Mouse (Mus musculus): ENCODE measurements around the gene Gpr161. TPM values are rescaled to one million over a fixed set of nuclear protein-coding genes. Genes with fewer than 3 reads are reported as not detected.
"Not testable (repeated sequence)": the region's sequence is repeated elsewhere in the genome, so short reads cannot be mapped to it uniquely, and the experiment has no call there.

Gene Gpr161
- polyA plus RNA-seq, 1 experiment from 2014 or later, result 0.87 TPM

- TF ChIP-seq CTCF (IDR thresholded peaks at IDR 0.05; ENCODE audit: low read depth), result no peak
- H3K36me3 ChIP-seq (ENCODE audit: insufficient read depth, low read length), result 0 out of 2 replicates have a peak, but pooled peaks cover 3% of the 10 kb centered on the region
- H3K9ac ChIP-seq (ENCODE audit: low read depth, low read length), result no peak overlapping the region
- no peak overlapping the region for H3K4me2 ChIP-seq (ENCODE audit: low read length)
- H3K27ac ChIP-seq, result no peak overlapping the region
- ATAC-seq (replicated peaks; ENCODE audit: low FRiP score, low read depth), result no peak
- no peak for DNase-seq (ENCODE audit: low spot score)
- H3K4me3 ChIP-seq (replicated peaks; ENCODE audit: low read depth, low read length), result no peak overlapping the region
- no peaks in the 10 kb centered on the region for H3K4me1 ChIP-seq (replicated peaks; ENCODE audit: insufficient read depth, low read length)
- H3K27me3 ChIP-seq (ENCODE audit: insufficient read depth, low read length), result no peaks in the 10 kb centered on the region
- H3K9me3 ChIP-seq (replicated peaks; ENCODE audit: low read length), result no peaks in the 10 kb centered on the region
- 83% methylated on average over 7 of the region's 7 CpGs for WGBS
These were observed 26.3 kb downstream of the Gpr161 start for GRCm38 (mm10) chr1:165321891-165322290.

DNA sequence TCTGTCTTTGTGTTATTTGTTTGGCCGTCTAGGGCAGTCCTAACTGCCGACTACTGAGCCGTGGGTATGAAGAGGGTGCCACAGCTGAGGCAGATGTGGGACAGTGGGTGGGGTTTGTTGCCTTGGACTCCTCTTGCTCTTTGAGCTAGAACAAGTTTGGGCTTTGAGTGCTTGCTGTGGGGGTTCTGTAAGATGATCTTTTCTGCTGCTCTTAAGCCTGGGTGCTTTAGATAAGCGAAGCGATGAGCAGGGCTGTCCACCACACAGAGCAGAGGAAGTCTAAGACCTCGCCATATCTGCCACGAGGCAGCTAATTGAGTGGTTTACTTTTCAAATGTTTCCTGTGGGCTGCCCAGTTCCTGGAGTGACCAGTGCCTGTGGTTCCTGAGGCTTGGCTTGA, 27.3 kb downstream of the Gpr161 start:
- ATAC-seq (replicated peaks; ENCODE audit: low FRiP score, low read depth) (no peak), DNase-seq (ENCODE audit: low spot score) (no peak)
- no peak overlapping the region for H3K27ac ChIP-seq
- H3K4me1 ChIP-seq (replicated peaks; ENCODE audit: insufficient read depth, low read length), result no peaks in the 10 kb centered on the region
- no peak overlapping the region for H3K4me2 ChIP-seq (ENCODE audit: low read length)
- TF ChIP-seq CTCF (IDR thresholded peaks at IDR 0.05; ENCODE audit: low read depth), result no peak
- H3K9ac ChIP-seq (ENCODE audit: low read depth, low read length), result no peak overlapping the region
- no peak overlapping the region for H3K4me3 ChIP-seq (replicated peaks; ENCODE audit: low read depth, low read length)
- WGBS, result 68% methylated on average over 7 of the region's 7 CpGs
- H3K36me3 ChIP-seq (ENCODE audit: insufficient read depth, low read length), result 0 out of 2 replicates have a peak, but pooled peaks cover 3% of the 10 kb centered on the region
- no peaks in the 10 kb centered on the region for H3K9me3 ChIP-seq (replicated peaks; ENCODE audit: low read length)
- no peaks in the 10 kb centered on the region for H3K27me3 ChIP-seq (ENCODE audit: insufficient read depth, low read length)

GRCm38 (mm10) chr1:165327370-165327769, 31.8 kb downstream of the Gpr161 start:
- DNase-seq (ENCODE audit: low spot score) (no peak), ATAC-seq (replicated peaks; ENCODE audit: low FRiP score, low read depth) (no peak)
- no peak overlapping the region for H3K4me2 ChIP-seq (ENCODE audit: low read length)
- no peaks in the 10 kb centered on the region for H3K4me1 ChIP-seq (replicated peaks; ENCODE audit: insufficient read depth, low read length)
- no peak overlapping the region for H3K4me3 ChIP-seq (replicated peaks; ENCODE audit: low read depth, low read length)
- H3K36me3 ChIP-seq (ENCODE audit: insufficient read depth, low read length), result 0 out of 2 replicates have a peak, but pooled peaks cover 5% of the 10 kb centered on the region
- H3K27ac ChIP-seq, result no peak overlapping the region
- WGBS, result 91% methylated on average over 2 of the region's 2 CpGs
- no peak for TF ChIP-seq CTCF (IDR thresholded peaks at IDR 0.05; ENCODE audit: low read depth)
- H3K27me3 ChIP-seq (ENCODE audit: insufficient read depth, low read length), result no peaks in the 10 kb centered on the region
- H3K9ac ChIP-seq (ENCODE audit: low read depth, low read length), result no peak overlapping the region
- H3K9me3 ChIP-seq (replicated peaks; ENCODE audit: low read length), result no peaks in the 10 kb centered on the region

GRCm38 (mm10) chr1:165327831-165328230, 32.2 kb downstream of the Gpr161 start:
- Histone ChIP-seq H3K9me3 (replicated peaks; ENCODE audit: low read length) (no peaks in the 10 kb centered on the region), H3K4me3 (replicated peaks; ENCODE audit: low read depth, low read length) (no peak overlapping the region), H3K9ac (ENCODE audit: low read depth, low read length) (no peak overlapping the region), H3K27ac (no peak overlapping the region), H3K27me3 (ENCODE audit: insufficient read depth, low read length) (no peaks in the 10 kb centered on the region), H3K4me2 (ENCODE audit: low read length) (no peak overlapping the region), H3K36me3 (ENCODE audit: insufficient read depth, low read length) (0 out of 2 replicates have a peak, but pooled peaks cover 6% of the 10 kb centered on the region), H3K4me1 (replicated peaks; ENCODE audit: insufficient read depth, low read length) (no peaks in the 10 kb centered on the region)
- no peak for TF ChIP-seq CTCF (IDR thresholded peaks at IDR 0.05; ENCODE audit: low read depth)
- ATAC-seq (replicated peaks; ENCODE audit: low FRiP score, low read depth), result no peak
- DNase-seq (ENCODE audit: low spot score), result no peak
- WGBS, result 83% methylated on average over 5 of the region's 5 CpGs

GRCm38 (mm10) chr1:165328384-165329289, 33.0 kb downstream of the Gpr161 start:
- not testable (repeated sequence) for H3K9ac ChIP-seq (ENCODE audit: low read depth, low read length)

GRCm38 (mm10) chr1:165330859-165331258, 35.3 kb downstream of the Gpr161 start:
- 0 out of 2 replicates have a peak, but pooled peaks cover 5% of the 10 kb centered on the region for H3K36me3 ChIP-seq (ENCODE audit: insufficient read depth, low read length)
- DNase-seq (ENCODE audit: low spot score) (no peak), ATAC-seq (replicated peaks; ENCODE audit: low FRiP score, low read depth) (no peak)
- no peak for TF ChIP-seq CTCF (IDR thresholded peaks at IDR 0.05; ENCODE audit: low read depth)
- no peak overlapping the region for H3K4me3 ChIP-seq (replicated peaks; ENCODE audit: low read depth, low read length)
- no peak overlapping the region for H3K4me2 ChIP-seq (ENCODE audit: low read length)
- H3K9me3 ChIP-seq (replicated peaks; ENCODE audit: low read length), result no peaks in the 10 kb centered on the region
- no peaks in the 10 kb centered on the region for H3K27me3 ChIP-seq (ENCODE audit: insufficient read depth, low read length)
- H3K9ac ChIP-seq (ENCODE audit: low read depth, low read length), result no peak overlapping the region
- no peak overlapping the region for H3K27ac ChIP-seq
- no peaks in the 10 kb centered on the region for H3K4me1 ChIP-seq (replicated peaks; ENCODE audit: insufficient read depth, low read length)

More at GRCm38 (mm10) chr1:165328384-165329289, 33.0 kb downstream of the Gpr161 start:
- not testable (repeated sequence) for H3K9me3 ChIP-seq (replicated peaks; ENCODE audit: low read length); H3K27me3 ChIP-seq (ENCODE audit: insufficient read depth, low read length); H3K36me3 ChIP-seq (ENCODE audit: insufficient read depth, low read length); H3K27ac ChIP-seq; H3K4me3 ChIP-seq (replicated peaks; ENCODE audit: low read depth, low read length); H3K4me1 ChIP-seq (replicated peaks; ENCODE audit: insufficient read depth, low read length); DNase-seq (ENCODE audit: low spot score); H3K4me2 ChIP-seq (ENCODE audit: low read length); ATAC-seq (replicated peaks; ENCODE audit: low FRiP score, low read depth)
- WGBS, result 96% methylated on average over 17 of the region's 17 CpGs

Measured in kidney, postnatal 0 days (tissue).